Mouse (Mus musculus) heart, embryonic 10.5 days (tissue): ENCODE measurements around the gene Diras2. TPM values are rescaled to one million over a fixed set of nuclear protein-coding genes. Genes with fewer than 3 reads are reported as not detected.

Experiments used
- DNase-seq: peaks from one replicate; pipeline ENCODE4 v3.0.0-alpha.2; 2017; ENCODE audit warnings: low spot score
- H3K27ac ChIP-seq: fragments of 300-500 bp; sonication (generic); 2 replicates; pipeline ENCODE4 v1.5.1; 2016; ENCODE audit warnings: mild to moderate bottlenecking
- H3K27me3 ChIP-seq: fragments of 300-500 bp; sonication (generic); 2 replicates; pipeline ENCODE4 v1.6.1; 2016; ENCODE audit warnings: mild to moderate bottlenecking; ENCODE audit not compliant: poor library complexity, insufficient read depth, severe bottlenecking
- H3K36me3 ChIP-seq: fragments of 300-500 bp; sonication (generic); 2 replicates; pipeline ENCODE4 v1.6.1; 2016; ENCODE audit warnings: mild to moderate bottlenecking, moderate library complexity
- H3K4me1 ChIP-seq: fragments of 300-500 bp; sonication (generic); 2 replicates; pipeline ENCODE4 v1.6.1; 2016; ENCODE audit warnings: mild to moderate bottlenecking
- H3K4me3 ChIP-seq: fragments of 300-500 bp; sonication (generic); 2 replicates; pipeline ENCODE4 v1.5.1; 2016; ENCODE audit warnings: mild to moderate bottlenecking, moderate library complexity
- H3K9me3 ChIP-seq: fragments of 300-500 bp; sonication (generic); 2 replicates; pipeline ENCODE4 v1.6.1; 2016; ENCODE audit warnings: mild to moderate bottlenecking, moderate library complexity
- WGBS: fragments of 180-500 bp; shearing (Covaris S2); methylation state at CpG from one replicate; pipeline ENCODE4 v1.1.7; 2016; 5-methylcytosine and 5-hydroxymethylcytosine counted together
- polyA plus RNA-seq: library from polyadenylated mRNA; unstranded; fragments of >200 nt; fragmentation: Nextera tagmentation; extraction: Ambion mirVana; gene quantifications from 2 replicates; pipeline ENCODE4 v1.2.1, GENCODE M21; 2016

The Diras2 gene
- polyA plus RNA-seq, 1 experiment from 2014 or later: 1.1 TPM

DNA sequence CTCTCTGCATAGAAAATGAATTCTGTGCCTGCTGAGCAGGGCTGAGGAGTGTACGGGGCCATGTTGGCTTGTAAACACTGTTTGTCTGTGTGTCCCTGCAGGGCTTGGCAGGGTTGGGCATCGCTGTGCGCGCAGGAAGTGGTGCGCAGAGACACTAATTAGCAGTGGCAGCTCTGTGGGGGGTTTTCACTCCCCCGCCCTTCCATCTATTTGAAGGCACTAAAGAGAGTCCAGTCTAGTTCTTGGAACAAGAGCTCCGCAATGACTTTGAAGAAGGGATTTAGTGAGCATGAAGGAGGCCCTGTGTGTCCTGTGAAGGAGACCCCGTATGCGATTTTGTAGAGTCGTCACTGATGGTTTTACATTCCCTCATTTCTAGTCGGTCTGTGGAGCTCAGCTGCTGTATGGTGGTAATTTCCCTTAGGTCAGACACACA, 73.2 kb downstream of the Diras2 start:
- 85% methylated on average over 11 of the region's 11 CpGs for WGBS
- DNase-seq: no peak
- peaks cover 9% of the 10 kb centered on the region; the same call in 1 of the 2 replicates for H3K4me1 ChIP-seq

DNA sequence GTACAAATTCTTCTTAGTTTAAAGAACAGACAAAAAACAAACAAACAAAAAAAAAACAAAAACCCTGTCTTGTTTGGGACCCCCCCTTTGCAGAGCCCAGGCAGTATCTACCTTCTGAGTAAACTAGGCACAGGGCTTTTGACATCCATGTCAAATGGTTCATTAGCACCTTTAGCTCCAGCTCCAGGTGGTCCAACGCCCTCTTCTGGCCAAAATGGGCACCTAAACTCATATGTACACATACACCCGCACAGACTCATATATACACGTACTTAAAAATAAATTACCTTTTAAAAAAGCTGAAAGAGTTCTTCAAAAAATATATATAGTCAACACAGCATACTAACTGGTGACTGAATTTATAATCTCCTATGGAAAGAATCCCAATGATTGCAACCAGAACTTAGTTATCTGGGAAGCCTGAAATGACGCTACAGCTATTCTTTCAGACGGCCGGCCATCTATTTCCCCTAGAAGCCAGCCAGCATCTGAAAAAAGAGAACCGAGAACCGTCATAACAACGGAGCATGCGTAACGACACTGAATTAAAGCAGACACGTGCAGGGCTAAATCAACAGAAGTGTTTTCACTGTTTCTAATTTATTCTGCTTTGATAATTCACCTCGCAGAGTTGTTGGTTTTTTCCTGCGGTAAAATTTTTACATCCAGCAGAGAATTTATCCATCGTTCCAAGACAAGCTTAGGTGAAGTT, 73.7 kb downstream of the Diras2 start:
- Histone ChIP-seq H3K36me3 (no peaks in the 10 kb centered on the region), H3K4me3 (no peak overlapping the region), H3K27me3 (no peaks in the 10 kb centered on the region), H3K4me1 (peaks cover 9% of the 10 kb centered on the region; the same call in 1 of the 2 replicates), H3K9me3 (no peaks in the 10 kb centered on the region), H3K27ac (no peak overlapping the region)
- WGBS: 85% methylated on average over 15 of the region's 15 CpGs
- no peak for DNase-seq

More for the DNA sequence above, 73.2 kb downstream of the Diras2 start:
- H3K36me3 ChIP-seq: no peaks in the 10 kb centered on the region
- no peaks in the 10 kb centered on the region for H3K9me3 ChIP-seq
- H3K4me3 ChIP-seq: no peak overlapping the region
- H3K27ac ChIP-seq: no peak overlapping the region
- no peaks in the 10 kb centered on the region for H3K27me3 ChIP-seq

DNA sequence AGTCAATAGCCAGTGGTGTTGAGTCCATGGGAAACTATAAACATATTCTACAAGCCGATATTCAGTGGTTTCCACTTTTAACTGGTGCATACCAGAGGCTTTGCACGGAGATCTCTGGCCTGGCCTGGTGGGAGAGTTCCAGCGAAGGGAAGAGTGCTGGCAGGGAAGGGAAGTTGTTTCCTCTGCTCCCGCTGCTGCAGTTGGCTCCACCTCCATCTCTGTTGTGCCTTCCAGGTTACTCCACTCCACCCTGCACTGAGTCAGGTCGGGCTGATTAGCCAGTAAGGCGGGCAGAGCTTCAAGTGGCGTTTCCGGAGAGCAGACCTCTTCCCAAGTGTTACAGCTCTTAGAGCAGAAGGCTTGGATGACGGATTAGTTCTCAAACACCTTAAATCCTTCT, 75.8 kb downstream of the Diras2 start:
- DNase-seq: no peak
- H3K27me3 ChIP-seq: no peaks in the 10 kb centered on the region
- peaks cover 9% of the 10 kb centered on the region; the same call in 1 of the 2 replicates for H3K4me1 ChIP-seq
- no peaks in the 10 kb centered on the region for H3K36me3 ChIP-seq
- 23% methylated on average over 9 of the region's 9 CpGs for WGBS
- no peaks in the 10 kb centered on the region for H3K9me3 ChIP-seq
- no peak overlapping the region for H3K4me3 ChIP-seq
- H3K27ac ChIP-seq: no peak overlapping the region

DNA sequence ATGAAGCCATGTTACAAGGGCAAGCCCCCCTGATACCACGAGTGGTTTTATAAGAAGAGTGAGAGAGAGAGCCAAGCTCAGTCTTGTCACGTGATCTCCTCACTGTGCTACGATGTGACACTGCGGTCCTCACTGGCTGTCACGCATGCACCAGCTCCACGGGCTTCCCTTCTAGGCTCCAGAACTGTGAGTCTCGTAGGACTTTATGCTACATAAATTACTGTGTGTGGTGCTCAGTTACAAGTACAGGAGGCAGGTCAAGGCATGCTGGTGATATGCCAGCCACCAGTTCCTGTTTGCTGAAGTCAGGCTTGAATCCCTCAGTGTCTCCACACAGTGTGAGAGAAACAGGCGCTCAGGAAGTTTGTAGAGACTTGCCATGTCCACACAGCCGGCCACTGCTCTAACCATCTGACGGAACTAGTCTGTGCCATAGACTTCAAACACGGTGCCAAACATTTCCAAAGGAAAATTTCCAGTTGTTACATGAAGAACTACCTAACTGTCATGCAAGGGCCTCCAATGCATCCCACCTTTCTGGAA, 76.3 kb downstream of the Diras2 start:
- no peaks in the 10 kb centered on the region for H3K27me3 ChIP-seq
- 79% methylated on average over 11 of the region's 11 CpGs for WGBS
- no peaks in the 10 kb centered on the region for H3K9me3 ChIP-seq
- H3K27ac ChIP-seq: no peak overlapping the region
- peaks cover 9% of the 10 kb centered on the region; the same call in 1 of the 2 replicates for H3K4me1 ChIP-seq
- no peaks in the 10 kb centered on the region for H3K36me3 ChIP-seq
- H3K4me3 ChIP-seq: no peak overlapping the region
- no peak for DNase-seq

Other genes starting within 250 kb of the Diras2 start
- gene Syk, start 51.9 kb upstream of the Diras2 start, polyA plus RNA-seq: 6.7 and 9.7 TPM in 2 replicates